Mouse (Mus musculus) small intestine, adult 2 months (tissue): ENCODE results near the gene Tmem219. TPM values are rescaled to one million over a fixed set of nuclear protein-coding genes. Genes with fewer than 3 reads are reported as not detected.
"Not testable (repeated sequence)": the region's sequence is repeated elsewhere in the genome, so short reads cannot be mapped to it uniquely, and the experiment has no call there.

Experiments used
- H3K27ac ChIP-seq: fragments of 200-500 bp; 2 replicates; pipeline ENCODE4 v1.5.1; 2012; ENCODE audit warnings: low read depth, low read length, control low read depth, inconsistent platforms; ENCODE audit not compliant: insufficient read depth
- H3K27me3 ChIP-seq: fragments of 200-500 bp; 2 replicates; pipeline ENCODE4 v1.6.1; 2012; ENCODE audit warnings: mild to moderate bottlenecking, moderate library complexity, low read length, inconsistent platforms; ENCODE audit not compliant: control insufficient read depth, insufficient read depth
- H3K36me3 ChIP-seq: fragments of 200-500 bp; 2 replicates; pipeline ENCODE4 v1.6.1; 2012; ENCODE audit warnings: mild to moderate bottlenecking, low read length, control low read depth, inconsistent platforms; ENCODE audit not compliant: control insufficient read depth, insufficient read depth
- H3K4me1 ChIP-seq: fragments of 200-500 bp; 2 replicates; pipeline ENCODE4 v1.6.1; 2012; ENCODE audit warnings: low read length, inconsistent platforms, mixed read lengths; ENCODE audit not compliant: control insufficient read depth, insufficient read depth, insufficient read length
- H3K4me3 ChIP-seq: fragments of 200-500 bp; 2 replicates; pipeline ENCODE4 v1.5.1; 2012; ENCODE audit warnings: low read depth, mild to moderate bottlenecking, control low read depth, inconsistent platforms, low read length, moderate library complexity
- CTCF ChIP-seq: fragments of 200-500 bp; IDR thresholded peaks from 2 replicates; pipeline ENCODE4 v1.5.1; 2012; ENCODE audit warnings: low read depth, mild to moderate bottlenecking, control low read depth, inconsistent platforms, low read length, moderate library complexity, mixed read lengths; ENCODE audit not compliant: insufficient replicate concordance, insufficient read length; ENCODE audit errors: extremely low read depth
- POLR2A ChIP-seq: fragments of 200-500 bp; IDR thresholded peaks from 2 replicates; pipeline ENCODE4 v1.6.1; 2012; ENCODE audit warnings: low read depth, mild to moderate bottlenecking, control low read depth, inconsistent platforms, low read length, moderate library complexity
- WGBS: fragments of 180-500 bp; shearing (Covaris S2); methylation state at CpG from one replicate; pipeline ENCODE4 v1.1.7; 2018; 5-methylcytosine and 5-hydroxymethylcytosine counted together
- polyA plus RNA-seq: library from polyadenylated mRNA; depleted of rRNA; stranded (reverse); fragments of >200 nt; gene quantifications from 2 replicates; pipeline ENCODE4 v1.2.3, GENCODE M21; 2012

Tmem219 gene
- polyA plus RNA-seq, 1 experiment = 143 TPM

DNA sequence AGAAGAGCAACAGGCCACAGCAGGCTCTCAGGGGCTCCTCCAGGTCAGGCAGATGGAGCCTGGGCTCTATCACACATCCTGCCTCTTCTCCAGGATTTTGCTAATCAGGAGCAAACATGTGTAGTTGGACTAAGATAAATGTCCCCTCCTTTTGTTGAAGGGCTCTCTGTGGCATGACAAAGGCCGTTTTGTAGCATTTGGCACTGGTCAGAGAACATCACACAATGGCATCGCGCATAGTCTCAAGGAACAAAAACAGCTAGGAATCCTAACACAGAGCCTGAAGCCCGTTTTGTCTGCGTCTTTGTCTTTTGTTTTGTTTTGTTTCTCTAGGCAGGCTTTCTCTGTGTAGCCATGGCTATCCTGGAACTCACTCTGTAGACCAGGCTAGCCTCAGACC, 1.3 kb upstream of the Tmem219 start:
- Histone ChIP-seq H3K27me3 (no peaks in the 10 kb centered on the region), H3K4me3 (no peak overlapping the region), H3K27ac (no peak overlapping the region), H3K4me1 (peaks cover 12% of the 10 kb centered on the region; the same call in 1 of the 2 replicates), H3K36me3 (no peaks in the 10 kb centered on the region)
- WGBS = 81% methylated on average over 5 of the region's 5 CpGs
- TF ChIP-seq POLR2A (no peak), CTCF (no peak)

DNA sequence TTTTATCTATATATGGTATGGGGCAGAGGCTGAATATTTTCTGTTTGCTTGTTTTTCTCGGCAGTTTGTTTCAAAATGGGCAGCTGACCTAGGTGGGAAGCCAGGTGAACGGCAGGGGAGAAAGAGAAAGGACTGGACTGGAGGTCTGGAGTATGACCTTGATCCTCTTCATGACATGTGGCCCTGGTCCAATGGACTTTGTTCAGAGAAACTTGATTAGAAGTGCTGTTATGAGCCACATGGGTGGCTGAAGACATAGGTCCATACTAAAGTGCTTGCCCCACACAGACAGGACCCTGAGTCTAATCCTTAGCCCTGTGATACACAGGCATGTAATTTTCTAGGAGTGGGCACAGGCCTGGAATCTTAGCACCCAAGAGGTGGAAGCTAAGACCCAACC, 1.2 kb downstream of the Tmem219 start:
- 29% methylated on average over 2 of the region's 2 CpGs for WGBS
- Histone ChIP-seq H3K4me1 (peaks cover 12% of the 10 kb centered on the region; the same call in 1 of the 2 replicates), H3K27ac (peak overlapping the region; percentile 68), H3K27me3 (no peaks in the 10 kb centered on the region), H3K36me3 (no peaks in the 10 kb centered on the region), H3K4me3 (no peak overlapping the region)
- TF ChIP-seq CTCF = no peak
- no peak for TF ChIP-seq POLR2A

DNA sequence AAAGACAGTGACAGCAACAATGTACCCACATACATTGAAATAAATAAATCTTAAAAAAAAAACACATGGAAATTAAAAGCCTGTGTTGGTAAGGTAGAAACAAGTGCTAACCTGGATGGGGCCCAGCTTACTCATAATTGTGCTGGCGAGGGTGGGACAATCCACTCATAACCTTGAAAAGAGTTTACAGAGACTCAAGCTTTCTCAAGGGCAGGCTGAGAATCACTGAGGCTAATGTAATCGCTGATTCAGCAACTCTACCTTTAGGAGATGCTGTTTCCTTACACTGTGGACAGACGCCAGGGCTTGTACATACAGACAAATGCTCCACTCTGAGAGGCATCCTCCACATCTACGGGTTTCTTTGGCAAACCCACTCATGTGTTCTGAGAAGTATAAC, 2.7 kb downstream of the Tmem219 start:
- no peaks in the 10 kb centered on the region for H3K36me3 ChIP-seq
- no peak for TF ChIP-seq POLR2A
- no peak overlapping the region for H3K27ac ChIP-seq
- no peak overlapping the region for H3K4me3 ChIP-seq
- no peaks in the 10 kb centered on the region for H3K27me3 ChIP-seq
- peaks cover 12% of the 10 kb centered on the region; the same call in 1 of the 2 replicates for H3K4me1 ChIP-seq
- WGBS = 85% methylated on average over 4 of the region's 4 CpGs

DNA sequence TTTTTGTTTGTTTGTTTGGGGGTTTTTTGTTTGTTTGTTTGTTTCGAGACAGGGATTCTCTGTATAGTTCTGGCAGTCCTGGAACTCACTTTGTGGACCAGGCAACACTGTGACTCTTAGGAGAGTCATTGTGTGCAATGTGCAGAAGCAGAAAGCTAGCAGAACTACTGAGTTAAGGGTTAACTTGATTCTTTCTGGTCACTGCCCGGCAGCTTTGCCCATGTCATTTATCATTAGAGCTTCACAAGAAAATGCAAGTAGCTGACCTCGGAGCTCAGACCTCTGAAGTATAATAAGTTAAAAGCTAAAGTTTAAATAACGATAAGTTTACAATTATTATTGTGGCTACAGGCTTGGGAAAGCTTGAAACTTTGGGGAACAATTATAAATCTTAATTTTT, 4.4 kb downstream of the Tmem219 start:
- not testable (repeated sequence) for H3K27me3 ChIP-seq, H3K27ac ChIP-seq, H3K4me3 ChIP-seq, H3K36me3 ChIP-seq
- peaks cover 12% of the 10 kb centered on the region; the same call in 1 of the 2 replicates for H3K4me1 ChIP-seq
- 45% methylated on average over 4 of the region's 4 CpGs for WGBS

DNA sequence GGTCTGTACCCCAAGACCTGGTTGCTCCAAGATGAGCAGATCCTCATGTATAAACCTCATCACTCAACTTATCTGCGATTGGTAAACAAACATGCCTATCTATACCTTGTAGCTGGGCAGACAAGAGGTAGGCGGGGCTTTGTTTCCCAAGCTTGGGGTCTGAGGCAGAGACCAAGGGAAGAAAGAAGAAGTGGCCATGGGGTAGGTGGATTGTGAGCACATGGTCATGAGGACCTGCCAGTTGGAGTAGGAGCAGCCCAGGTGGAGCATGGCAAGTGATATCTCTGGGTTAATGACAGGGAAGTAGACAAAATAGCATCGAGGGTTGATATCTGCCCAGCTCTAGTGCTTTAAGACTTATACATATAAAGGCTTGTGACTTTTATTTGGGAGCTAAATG, 7.9 kb downstream of the Tmem219 start:
- H3K36me3 ChIP-seq = no peaks in the 10 kb centered on the region
- H3K27me3 ChIP-seq = no peaks in the 10 kb centered on the region
- no peaks in the 10 kb centered on the region for H3K4me1 ChIP-seq
- 46% methylated on average over 3 of the region's 3 CpGs for WGBS
- no peak overlapping the region for H3K27ac ChIP-seq
- no peak overlapping the region for H3K4me3 ChIP-seq
- TF ChIP-seq CTCF (no peak), POLR2A (no peak)

DNA sequence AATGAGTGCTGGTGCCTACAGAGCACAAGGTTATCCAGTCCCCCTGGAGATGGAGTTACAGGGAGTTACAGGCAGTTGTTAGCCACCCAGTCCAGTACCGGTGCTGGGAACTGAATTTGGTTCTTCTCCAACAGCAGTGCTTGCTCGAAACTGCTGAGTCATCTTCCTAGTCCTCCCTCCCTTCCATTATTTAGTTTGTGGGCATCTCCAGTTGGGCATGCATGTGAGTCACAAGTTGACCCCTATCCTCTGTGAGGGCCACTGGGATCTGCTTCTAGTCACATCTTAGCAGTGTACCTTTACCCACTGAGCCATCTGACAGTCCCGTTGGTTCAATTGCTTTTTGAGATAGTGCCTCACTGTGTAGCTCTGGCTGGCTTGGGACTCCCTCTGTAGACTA, 17.1 kb downstream of the Tmem219 start:
- 48% methylated on average over 3 of the region's 3 CpGs for WGBS
- no peaks in the 10 kb centered on the region for H3K36me3 ChIP-seq
- no peaks in the 10 kb centered on the region for H3K4me1 ChIP-seq
- no peaks in the 10 kb centered on the region for H3K27me3 ChIP-seq
- no peak overlapping the region for H3K27ac ChIP-seq
- H3K4me3 ChIP-seq = no peak overlapping the region
- TF ChIP-seq POLR2A = no peak
- TF ChIP-seq CTCF = no peak

DNA sequence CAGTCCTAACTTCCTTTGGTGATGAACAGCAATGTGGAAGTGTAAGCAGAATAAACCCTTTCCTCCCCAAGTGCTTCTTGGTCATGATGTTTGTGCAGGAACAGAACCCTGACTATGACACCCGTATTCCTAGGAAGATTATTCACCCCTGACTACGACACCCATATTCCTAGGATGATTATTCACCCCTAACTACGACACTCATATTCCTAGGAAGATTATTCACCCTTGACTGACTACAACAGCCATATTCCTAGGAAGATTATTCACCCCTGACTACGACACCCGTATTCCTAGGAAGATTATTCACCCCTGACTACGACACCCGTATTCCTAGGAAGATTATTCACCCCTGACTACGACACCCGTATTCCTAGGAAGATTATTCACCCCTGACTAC, 22.9 kb downstream of the Tmem219 start:
- WGBS = 94% methylated on average over 8 of the region's 9 CpGs
- not testable (repeated sequence) for H3K27me3 ChIP-seq, H3K36me3 ChIP-seq, H3K27ac ChIP-seq, H3K4me3 ChIP-seq
- peaks cover 15% of the 10 kb centered on the region for H3K4me1 ChIP-seq
